Mouse (Mus musculus) ES-E14 (cell line): ENCODE results near the gene Olfr480.

Experiments used
- MAFK ChIP-seq: IDR thresholded peaks from 2 replicates; pipeline ENCODE4 v1.6.1; 2014; ENCODE audit warnings: mild to moderate bottlenecking, low read depth, low read length, inconsistent platforms; ENCODE audit not compliant: insufficient read depth
- ZNF384 ChIP-seq: IDR thresholded peaks from 2 replicates; pipeline ENCODE4 v1.6.1; 2012; ENCODE audit warnings: low read depth, low read length, inconsistent platforms

DNA sequence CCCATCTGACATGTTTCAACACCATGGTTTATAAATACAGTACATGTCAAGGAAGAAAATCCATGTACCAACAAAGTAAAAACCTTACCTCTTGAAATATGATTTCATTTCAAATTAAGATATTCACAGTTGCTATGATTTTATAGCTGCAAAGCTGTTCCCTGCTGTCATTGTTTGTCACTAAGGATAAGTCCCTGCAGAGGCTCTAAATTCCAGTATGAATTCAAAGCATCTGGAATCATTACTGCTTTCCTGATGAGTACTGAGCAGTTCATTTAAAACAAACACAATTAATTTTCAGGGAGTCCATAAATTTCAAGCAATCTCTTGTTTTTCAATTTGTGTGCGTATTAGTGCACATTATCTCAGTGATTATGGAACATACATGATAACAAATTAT lies 30.3 kb upstream of the Olfr480 start, which contains the start of gene Olfr482:
- TF ChIP-seq MAFK (no peak), ZNF384 (no peak)
